Mouse (Mus musculus): ENCODE measurements at regions not wholly inside any gene's neighbourhood (a gene's known extent, or its start where the extent isn't known, plus 50 kb on each side); places are given as distances from the start of the nearest gene placed in this dataset.
A peak's percentile ranks its signal among the peaks of the same experiment; 100 is the strongest.

DNA sequence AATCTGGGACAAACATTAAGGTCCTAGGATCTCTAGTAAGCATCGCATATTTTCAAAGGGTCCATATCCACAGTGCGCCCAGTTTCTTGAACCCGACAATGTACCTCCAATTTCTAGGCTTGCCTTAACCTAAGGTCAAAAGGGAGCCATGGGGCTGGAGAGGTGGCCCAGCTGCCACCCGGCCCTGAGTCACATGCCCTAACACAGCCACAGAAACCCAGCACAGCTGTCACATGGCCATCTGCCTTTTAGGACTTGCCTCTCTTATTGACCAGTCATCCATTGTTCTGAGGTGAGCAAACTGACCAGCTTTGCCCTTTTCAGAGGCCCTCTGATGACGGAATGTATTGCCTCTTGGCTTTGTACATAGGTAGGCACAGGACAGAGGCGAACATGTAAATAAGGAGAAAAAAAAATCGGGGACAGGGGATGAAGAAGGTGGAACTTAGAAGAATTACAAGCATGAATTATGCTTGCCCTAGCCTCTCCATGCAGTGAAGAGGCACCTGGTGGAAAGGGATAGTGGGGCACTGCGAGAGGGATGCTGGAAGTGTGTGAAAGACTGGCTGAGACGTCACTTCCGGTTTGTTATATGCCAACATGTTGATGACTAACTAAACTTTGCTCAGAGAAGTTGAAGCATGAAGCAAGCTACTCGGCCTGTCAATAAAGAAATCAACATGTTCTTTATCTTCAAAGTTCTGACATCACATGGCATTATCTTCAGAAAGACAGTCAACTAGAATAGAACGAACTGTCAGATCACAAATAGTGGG is 84.3 kb upstream of the Nap1l1 start:
- Histone ChIP-seq H3K27ac (replicated peaks) (no peak overlapping the region), H3K4me1 (no peaks in the 10 kb centered on the region), H3K4me3 (replicated peaks) (no peak overlapping the region), H3K4me2 (no peak overlapping the region), H3K36me3 (no peaks in the 10 kb centered on the region), H3K9ac (replicated peaks) (no peak overlapping the region), H3K9me3 (replicated peaks) (no peaks in the 10 kb centered on the region), H3K27me3 (replicated peaks) (no peaks in the 10 kb centered on the region)
- no peak for ATAC-seq (ENCODE audit: low FRiP score)
- WGBS: 85% methylated on average over 12 of the region's 12 CpGs

DNA sequence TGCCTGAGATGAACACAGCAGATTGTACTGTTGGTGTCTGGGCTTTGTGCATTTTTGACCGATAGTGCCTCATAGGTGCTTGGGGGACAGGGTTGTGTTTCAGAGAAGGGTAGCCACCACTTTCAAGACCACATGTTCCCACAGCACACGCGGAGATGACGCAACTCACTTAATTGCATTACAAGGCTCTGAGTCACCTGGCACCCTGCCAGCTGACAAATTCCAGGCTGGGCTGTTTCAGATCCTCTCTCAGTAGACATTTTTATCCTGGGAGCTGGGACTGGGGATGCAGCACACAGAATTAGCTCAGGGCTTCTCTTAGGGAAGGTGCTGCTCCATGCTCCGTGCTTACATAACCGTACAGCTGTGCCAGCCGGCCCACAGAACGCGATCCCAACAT is 83.1 kb upstream of the Nap1l1 start:
- Histone ChIP-seq H3K4me1 (no peaks in the 10 kb centered on the region), H3K27ac (replicated peaks) (no peak overlapping the region), H3K9ac (replicated peaks) (no peak overlapping the region), H3K4me2 (no peak overlapping the region), H3K4me3 (replicated peaks) (no peak overlapping the region), H3K36me3 (no peaks in the 10 kb centered on the region), H3K27me3 (replicated peaks) (no peaks in the 10 kb centered on the region), H3K9me3 (replicated peaks) (no peaks in the 10 kb centered on the region)
- WGBS: 60% methylated on average over 9 of the region's 9 CpGs
- no peak for ATAC-seq (ENCODE audit: low FRiP score)

DNA sequence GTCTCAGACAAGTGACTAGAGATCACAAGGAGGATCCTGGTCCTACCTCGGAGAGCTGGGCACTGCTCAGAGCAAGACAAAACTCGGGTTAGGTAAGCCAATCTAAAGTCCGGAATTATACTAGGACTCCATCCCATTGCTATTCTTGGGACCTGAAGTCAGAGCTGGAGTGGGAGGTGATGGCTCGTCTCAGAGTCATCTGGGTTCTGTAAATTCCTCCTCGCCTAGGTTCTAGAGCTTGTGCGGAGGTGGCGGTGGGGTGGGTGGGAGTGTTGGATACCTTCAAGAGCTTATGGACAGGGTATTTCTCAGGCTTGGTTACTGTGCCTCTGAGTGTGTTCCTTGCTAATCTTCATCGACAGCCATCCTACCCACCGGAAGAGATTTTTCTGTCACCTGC is 78.6 kb upstream of the Nap1l1 start:
- H3K9me3 ChIP-seq (replicated peaks): no peaks in the 10 kb centered on the region
- H3K9ac ChIP-seq (replicated peaks): no peak overlapping the region
- H3K4me3 ChIP-seq (replicated peaks): no peak overlapping the region
- no peak overlapping the region for H3K27ac ChIP-seq (replicated peaks)
- no peaks in the 10 kb centered on the region for H3K4me1 ChIP-seq
- no peak overlapping the region for H3K4me2 ChIP-seq
- H3K27me3 ChIP-seq (replicated peaks): no peaks in the 10 kb centered on the region
- no peaks in the 10 kb centered on the region for H3K36me3 ChIP-seq
- 92% methylated on average over 9 of the region's 9 CpGs for WGBS
- no peak for ATAC-seq (ENCODE audit: low FRiP score)

DNA sequence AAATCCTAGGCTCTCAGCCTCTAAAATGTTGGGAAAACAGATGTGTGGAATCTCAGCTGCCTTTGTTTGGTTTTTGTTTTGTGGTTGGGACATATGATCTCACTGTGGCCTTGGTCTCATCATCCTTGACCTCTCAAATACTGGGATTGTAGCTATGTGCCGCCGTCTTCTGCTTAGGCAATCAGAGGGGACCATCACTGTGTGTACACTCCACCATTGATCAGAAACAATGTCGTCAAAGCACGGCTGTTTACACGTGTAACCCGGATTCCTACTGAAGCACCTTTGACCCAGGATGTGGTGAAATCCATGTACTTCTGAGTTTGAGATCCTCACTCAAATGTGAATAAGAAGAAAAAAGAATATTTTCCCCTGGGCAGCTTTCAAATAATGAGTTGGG is 68.0 kb upstream of the Nap1l1 start:
- Histone ChIP-seq H3K4me2 (no peak overlapping the region), H3K4me3 (replicated peaks) (no peak overlapping the region), H3K9ac (replicated peaks) (no peak overlapping the region), H3K27ac (replicated peaks) (no peak overlapping the region), H3K27me3 (replicated peaks) (no peaks in the 10 kb centered on the region), H3K4me1 (no peaks in the 10 kb centered on the region), H3K36me3 (no peaks in the 10 kb centered on the region), H3K9me3 (replicated peaks) (no peaks in the 10 kb centered on the region)
- WGBS: 98% methylated on average over 6 of the region's 6 CpGs
- ATAC-seq (ENCODE audit: low FRiP score): no peak

DNA sequence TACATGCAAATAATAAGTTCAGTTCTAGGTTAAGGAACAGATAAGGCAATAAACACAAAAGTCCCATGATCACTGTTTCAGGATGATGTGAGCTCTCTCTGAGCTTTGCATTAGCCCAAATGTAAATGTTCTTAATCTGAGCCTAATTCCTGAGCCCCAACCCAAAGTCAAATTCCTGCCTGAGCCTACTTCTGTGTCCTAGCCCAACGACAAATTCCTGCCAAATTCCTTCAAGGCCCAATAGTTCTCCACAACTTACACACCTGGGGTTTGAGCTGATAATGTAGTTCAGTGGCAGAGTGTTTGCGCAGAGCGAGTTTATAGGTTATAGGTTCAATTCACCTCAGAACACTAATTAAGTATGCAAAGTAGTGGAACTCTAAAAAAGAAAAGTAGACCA is 64.1 kb upstream of the Nap1l1 start:
- Histone ChIP-seq H3K4me3 (replicated peaks) (no peak overlapping the region), H3K27me3 (replicated peaks) (no peaks in the 10 kb centered on the region), H3K9me3 (replicated peaks) (no peaks in the 10 kb centered on the region), H3K27ac (replicated peaks) (no peak overlapping the region), H3K9ac (replicated peaks) (no peak overlapping the region), H3K4me1 (no peaks in the 10 kb centered on the region), H3K4me2 (no peak overlapping the region), H3K36me3 (no peaks in the 10 kb centered on the region)
- ATAC-seq (ENCODE audit: low FRiP score): no peak
- 82% methylated on average over 3 of the region's 3 CpGs for WGBS

DNA sequence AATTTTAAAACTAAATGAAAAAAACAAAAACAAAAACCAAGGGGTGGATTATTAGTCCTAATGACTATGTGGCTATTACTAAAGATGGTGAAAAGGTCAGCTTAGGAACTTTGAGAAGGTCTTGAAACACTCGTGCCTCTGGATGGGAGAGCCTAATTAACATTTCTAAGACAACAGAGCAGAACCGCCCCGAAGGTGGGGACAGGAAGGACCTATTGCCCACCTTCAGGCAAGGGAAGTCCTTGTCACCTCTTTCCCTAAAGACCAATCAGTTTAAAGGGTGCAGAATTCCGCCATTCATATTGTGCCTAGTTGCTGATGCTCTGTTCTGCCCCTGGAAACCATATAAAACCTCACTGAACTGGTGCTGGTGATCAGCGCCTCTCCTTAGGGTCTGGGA is 63.5 kb upstream of the Nap1l1 start:
- Histone ChIP-seq H3K4me3 (replicated peaks) (no peak overlapping the region), H3K27me3 (replicated peaks) (no peaks in the 10 kb centered on the region), H3K27ac (replicated peaks) (no peak overlapping the region), H3K4me2 (no peak overlapping the region), H3K9ac (replicated peaks) (no peak overlapping the region), H3K4me1 (no peaks in the 10 kb centered on the region), H3K9me3 (replicated peaks) (no peaks in the 10 kb centered on the region), H3K36me3 (no peaks in the 10 kb centered on the region)
- 73% methylated on average over 5 of the region's 5 CpGs for WGBS
- ATAC-seq (ENCODE audit: low FRiP score): no peak

DNA sequence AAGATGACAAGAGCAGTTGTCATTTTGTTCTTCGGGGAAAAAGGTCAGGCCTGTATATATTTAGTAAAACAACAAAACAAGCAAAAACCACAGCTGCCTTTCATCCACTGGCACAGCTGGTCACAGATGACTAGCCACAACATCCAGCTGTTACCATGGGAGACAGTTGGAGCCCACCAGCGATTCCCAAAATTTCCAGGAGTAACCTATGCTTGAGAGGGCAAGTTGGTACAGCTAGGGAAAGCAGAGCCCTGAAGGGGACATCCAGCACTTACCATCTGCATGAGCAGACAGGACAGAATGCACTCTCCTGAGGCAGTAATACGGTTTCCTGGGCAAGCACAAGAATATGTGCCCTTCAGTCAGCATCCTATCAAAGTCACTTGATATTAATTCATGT is 62.9 kb upstream of the Nap1l1 start:
- 78% methylated on average over 3 of the region's 3 CpGs for WGBS
- H3K36me3 ChIP-seq: no peaks in the 10 kb centered on the region
- H3K9me3 ChIP-seq (replicated peaks): no peaks in the 10 kb centered on the region
- no peak overlapping the region for H3K4me2 ChIP-seq
- no peak overlapping the region for H3K9ac ChIP-seq (replicated peaks)
- H3K27ac ChIP-seq (replicated peaks): no peak overlapping the region
- no peaks in the 10 kb centered on the region for H3K4me1 ChIP-seq
- no peak for ATAC-seq (ENCODE audit: low FRiP score)
- H3K4me3 ChIP-seq (replicated peaks): no peak overlapping the region
- H3K27me3 ChIP-seq (replicated peaks): no peaks in the 10 kb centered on the region

DNA sequence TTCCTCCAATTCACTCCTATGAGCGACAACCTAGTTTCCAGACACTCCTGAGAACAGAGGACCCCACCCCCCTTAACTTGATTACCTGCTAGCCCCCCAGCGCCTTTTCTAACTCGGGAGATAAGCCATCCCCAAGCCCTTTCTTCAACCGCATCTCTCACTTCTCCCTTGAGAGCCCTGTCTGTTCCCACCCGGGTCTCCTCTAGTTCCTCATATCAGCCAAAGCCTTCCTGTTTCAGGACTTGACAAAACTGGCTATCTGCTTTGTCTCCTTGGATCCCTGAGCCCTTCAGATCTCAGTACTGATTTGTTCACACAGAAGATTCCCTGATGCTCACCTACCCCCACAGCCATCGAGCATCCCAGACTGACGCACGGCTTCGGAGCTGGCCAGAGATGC is 61.5 kb upstream of the Nap1l1 start:
- no peak overlapping the region for H3K4me2 ChIP-seq
- no peak for ATAC-seq (ENCODE audit: low FRiP score)
- no peaks in the 10 kb centered on the region for H3K27me3 ChIP-seq (replicated peaks)
- no peaks in the 10 kb centered on the region for H3K9me3 ChIP-seq (replicated peaks)
- no peak overlapping the region for H3K27ac ChIP-seq (replicated peaks)
- H3K36me3 ChIP-seq: no peaks in the 10 kb centered on the region
- H3K9ac ChIP-seq (replicated peaks): no peak overlapping the region
- WGBS: 93% methylated on average over 9 of the region's 9 CpGs
- no peak overlapping the region for H3K4me3 ChIP-seq (replicated peaks)
- no peaks in the 10 kb centered on the region for H3K4me1 ChIP-seq

DNA sequence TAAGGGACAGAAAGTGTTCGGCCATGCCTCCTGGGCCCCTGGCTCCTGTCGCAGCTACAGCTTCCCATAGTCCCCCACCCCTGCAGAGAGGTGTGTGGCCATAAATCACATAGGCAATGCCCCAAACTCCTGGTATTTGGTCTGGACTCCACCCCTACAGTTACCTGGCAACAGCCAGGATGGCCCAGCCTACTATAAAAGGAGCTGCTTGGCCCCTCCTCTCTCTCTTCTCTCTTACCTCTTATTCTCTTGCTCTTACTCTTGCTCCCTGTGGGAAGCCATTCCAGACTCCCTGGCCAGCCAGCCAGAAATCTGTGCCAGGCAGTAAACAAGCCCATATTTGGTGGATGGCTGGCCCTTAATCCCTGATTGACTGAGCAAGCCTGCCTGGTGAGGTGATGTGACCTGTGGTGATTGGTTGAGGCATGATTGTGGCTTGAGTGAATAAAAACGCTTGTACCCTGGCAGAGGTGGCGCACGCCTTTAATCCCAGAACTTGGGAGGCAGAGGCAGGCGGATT is 56.4 kb upstream of the Nap1l1 start:
- Histone ChIP-seq H3K9me3 (replicated peaks) (no peaks in the 10 kb centered on the region), H3K9ac (replicated peaks) (no peak overlapping the region), H3K36me3 (no peaks in the 10 kb centered on the region), H3K27me3 (replicated peaks) (no peaks in the 10 kb centered on the region), H3K27ac (replicated peaks) (no peak overlapping the region), H3K4me3 (replicated peaks) (no peak overlapping the region), H3K4me2 (no peak overlapping the region), H3K4me1 (peaks cover 14% of the 10 kb centered on the region)
- no peak for ATAC-seq (ENCODE audit: low FRiP score)
- 69% methylated on average over 6 of the region's 6 CpGs for WGBS

DNA sequence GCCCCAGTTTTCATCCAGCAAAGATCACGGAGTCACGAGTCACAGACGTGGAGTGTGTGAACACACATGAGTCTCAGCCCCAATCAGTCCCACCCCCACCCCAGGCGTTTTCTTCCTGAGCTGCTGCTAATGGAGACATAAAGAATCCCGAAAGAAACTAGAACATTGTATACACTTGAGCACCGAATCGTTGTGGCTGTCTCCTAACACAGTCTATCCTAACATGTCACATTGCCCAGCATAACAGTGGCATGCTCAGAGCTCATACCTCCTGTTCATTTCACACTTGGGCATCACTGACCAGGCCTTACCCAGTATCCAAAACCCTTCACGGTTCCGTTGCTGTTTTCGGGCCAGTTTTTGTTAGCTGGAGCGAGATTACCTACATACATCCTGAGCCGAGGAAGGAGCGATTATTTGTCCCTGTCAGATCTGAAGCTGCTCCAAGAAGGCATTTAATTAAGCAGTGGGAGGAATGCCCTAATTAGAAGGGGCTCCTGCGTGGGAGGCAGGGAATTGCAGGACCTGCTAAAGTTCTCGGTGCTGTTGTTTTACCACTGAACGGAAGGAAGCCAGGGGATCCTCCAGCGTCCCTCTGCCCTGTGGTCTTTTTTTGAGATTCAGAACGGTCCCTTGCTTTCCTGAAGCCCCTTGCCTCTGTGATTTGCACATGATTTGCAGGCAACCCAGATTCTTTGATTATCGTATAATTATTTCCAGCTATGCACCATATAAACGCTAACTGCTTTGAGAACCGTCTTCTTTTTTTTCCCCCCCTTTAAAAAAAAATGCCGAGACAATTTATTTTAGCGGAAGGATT is 53.4 kb upstream of the Nap1l1 start:
- Histone ChIP-seq H3K4me2 (peak overlapping the region; percentile 58), H3K4me3 (replicated peaks) (peak overlapping the region; percentile 22), H3K4me1 (peaks cover 22% of the 10 kb centered on the region), H3K27ac (replicated peaks) (peak overlapping the region; percentile 61; the same call in 1 of the 2 replicates), H3K9me3 (replicated peaks) (no peaks in the 10 kb centered on the region), H3K9ac (replicated peaks) (peak overlapping the region; percentile 41), H3K27me3 (replicated peaks) (no peaks in the 10 kb centered on the region), H3K36me3 (no peaks in the 10 kb centered on the region)
- no peak for ATAC-seq (ENCODE audit: low FRiP score)
- 24% methylated on average over 23 of the region's 23 CpGs for WGBS

DNA sequence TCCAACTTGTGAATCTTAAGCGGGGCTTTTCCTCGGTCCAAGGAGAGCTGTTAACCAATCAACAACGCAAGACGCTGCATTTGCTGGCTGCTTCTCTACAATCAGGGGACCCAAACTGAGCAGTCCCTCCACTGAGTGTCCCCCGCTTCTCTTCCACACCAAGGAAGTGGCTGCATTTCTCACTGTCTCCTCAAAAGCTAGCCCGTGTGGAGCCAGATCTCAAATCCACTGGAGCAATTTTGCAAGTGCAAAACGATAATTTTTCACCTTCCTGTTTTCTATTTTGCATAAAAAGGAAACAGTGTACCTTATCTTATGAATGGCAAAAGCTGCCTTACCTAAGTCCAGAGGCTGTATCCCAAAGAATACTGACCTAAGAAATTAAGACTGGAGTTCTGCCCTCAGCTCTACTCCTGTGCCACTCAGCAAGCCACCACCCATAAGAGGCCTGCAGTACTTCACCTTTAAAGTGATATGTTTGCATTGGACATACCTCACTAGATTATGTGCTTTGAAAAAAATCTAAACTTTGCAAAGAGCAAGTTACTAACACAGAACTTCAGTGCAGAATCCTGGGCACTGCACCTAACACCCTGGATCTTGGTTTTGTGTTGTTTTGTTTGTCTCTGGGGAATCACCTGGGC is 52.7 kb upstream of the Nap1l1 start:
- peak overlapping the region; percentile 41 for H3K9ac ChIP-seq (replicated peaks)
- no peak for ATAC-seq (ENCODE audit: low FRiP score)
- peak overlapping the region; percentile 58 for H3K4me2 ChIP-seq
- H3K27ac ChIP-seq (replicated peaks): peak overlapping the region; percentile 61; the same call in 1 of the 2 replicates
- no peaks in the 10 kb centered on the region for H3K27me3 ChIP-seq (replicated peaks)
- no peaks in the 10 kb centered on the region for H3K9me3 ChIP-seq (replicated peaks)
- 13% methylated on average over 7 of the region's 7 CpGs for WGBS
- H3K36me3 ChIP-seq: no peaks in the 10 kb centered on the region
- peak overlapping the region; percentile 22 for H3K4me3 ChIP-seq (replicated peaks)
- H3K4me1 ChIP-seq: peaks cover 22% of the 10 kb centered on the region

All from neural tube, embryonic 15.5 days (tissue).